10 mouse cellular contexts compared by ENCODE assay signal in genomic region chr10:26995182-26995975, GRCm38 (mm10).
A peak's percentile ranks its signal among the peaks of the same experiment; 100 is the strongest.
DNase-seq lines count a peak whose midpoint lies in the region; ATAC-seq and TF ChIP-seq lines count a peak whose summit lies in the region.
"Had no signal": no experiment of that assay in that cellular context is flagged by ENCODE, and none has a peak within 500 bp of the region (broad histone marks: within the 10 kb centered on the region; RNA-seq: fewer than 3 reads in every experiment).

No protein-coding gene starts in this region.

- H3K9me3 ChIP-seq in MEL (replicated peaks; ENCODE audit: insufficient read depth, low read length): no peaks in the 10 kb centered on the region
- no peaks in the 10 kb centered on the region for H3K9me3 ChIP-seq in intestine, embryonic 15.5 days
- no peaks in the 10 kb centered on the region for H3K9me3 ChIP-seq in midbrain, embryonic 13.5 days
- H3K9me3 ChIP-seq in stomach, postnatal 0 days (ENCODE audit: control insufficient read depth, low read length): no peaks in the 10 kb centered on the region
- H3K9me3 ChIP-seq: embryonic facial prominence, embryonic 12.5 days; megakaryocyte, embryonic 14.5 days had no signal

- H3K4me1 ChIP-seq in MEL (ENCODE audit: control insufficient read depth in 1 of 2, insufficient read depth in 2 of 2, low read length in 2 of 2): peaks cover 0 to 8% of the 10 kb centered on the region in 2 experiments; a peak in 2 of 4 replicates
- H3K4me1 ChIP-seq in cerebellum, adult 2 months (ENCODE audit: control insufficient read depth, insufficient read depth, low read length): no peaks in the 10 kb centered on the region
- H3K4me1 ChIP-seq in intestine, embryonic 15.5 days (replicated peaks): no peaks in the 10 kb centered on the region
- H3K4me1 ChIP-seq in midbrain, embryonic 13.5 days (replicated peaks): no peaks in the 10 kb centered on the region
- H3K4me1 ChIP-seq in stomach, postnatal 0 days (replicated peaks; ENCODE audit: control insufficient read depth, insufficient read depth): no peaks in the 10 kb centered on the region; the same call in 1 of the 2 replicates
- H3K4me1 ChIP-seq: embryonic facial prominence, embryonic 12.5 days had no signal

- 68% methylated on average over 8 of the region's 8 CpGs for WGBS in cerebellum, adult 2 months
- 75% methylated on average over 8 of the region's 8 CpGs for WGBS in intestine, embryonic 15.5 days
- WGBS in midbrain, embryonic 13.5 days: 80% methylated on average over 8 of the region's 8 CpGs
- 75% methylated on average over 8 of the region's 8 CpGs for WGBS in stomach, postnatal 0 days

- DNase-seq in 3134 (ENCODE audit: extremely low read depth, insufficient read length, low spot score): peak; percentile 24
- peak; percentile 69 for DNase-seq in MEL (ENCODE audit: low read depth, low spot score)
- peak; percentile 6 to 16 for DNase-seq in cerebellum, adult 2 months
- DNase-seq in forelimb bud, embryonic 11.5 days (ENCODE audit: low read depth, low spot score): peak; percentile 62
- DNase-seq in left cerebral cortex, postnatal 10 days (ENCODE audit: extremely low spot score in 1 of 2, low spot score in 2 of 2): peak; percentile 55 to 60
- peak; percentile 57 for DNase-seq in stomach, postnatal 0 days (ENCODE audit: low spot score)

- no peak for TF ChIP-seq POLR2A in MEL (IDR thresholded peaks at IDR 0.05; ENCODE audit: control insufficient read depth in 1 of 2, insufficient read depth in 1 of 2, low read depth in 1 of 2, low read length in 2 of 2, poor library complexity in 1 of 2)
- no peak for TF ChIP-seq POLR2A in cerebellum, adult 2 months (IDR thresholded peaks at IDR 0.05; ENCODE audit: borderline replicate concordance, insufficient read depth, low read length)

- H3K4me2 ChIP-seq in intestine, embryonic 15.5 days (replicated peaks): 0 out of 2 replicates have a peak overlapping the region, but pooled peaks have one; percentile 23
- H3K4me2 ChIP-seq in midbrain, embryonic 13.5 days (replicated peaks): no peak overlapping the region
- H3K4me2 ChIP-seq in stomach, postnatal 0 days (replicated peaks; ENCODE audit: low read depth): no peak overlapping the region
- H3K4me2 ChIP-seq: embryonic facial prominence, embryonic 12.5 days had no signal

- no peak overlapping the region for H3K27ac ChIP-seq in MEL (ENCODE audit: control insufficient read depth, low read depth, low read length)
- H3K27ac ChIP-seq in cerebellum, adult 2 months (ENCODE audit: insufficient read depth, low read length): no peak overlapping the region
- H3K27ac ChIP-seq in intestine, embryonic 15.5 days: no peak overlapping the region; the same call in 1 of the 2 replicates
- H3K27ac ChIP-seq in midbrain, embryonic 13.5 days: no peak overlapping the region
- H3K27ac ChIP-seq in stomach, postnatal 0 days (replicated peaks): no peak overlapping the region
- H3K27ac ChIP-seq: embryonic facial prominence, embryonic 12.5 days had no signal

- H3K9ac ChIP-seq in MEL (ENCODE audit: control insufficient read depth, low read depth, low read length, poor library complexity, severe bottlenecking): no peak overlapping the region
- no peak overlapping the region for H3K9ac ChIP-seq in intestine, embryonic 15.5 days
- H3K9ac ChIP-seq in midbrain, embryonic 13.5 days (replicated peaks): no peak overlapping the region
- no peak overlapping the region for H3K9ac ChIP-seq in stomach, postnatal 0 days (ENCODE audit: low read length)
- H3K9ac ChIP-seq: embryonic facial prominence, embryonic 12.5 days had no signal

- peak; percentile 90 for TF ChIP-seq RAD21 in MEL (IDR thresholded peaks at IDR 0.05; ENCODE audit: low read depth, low read length)

- no peaks in the 10 kb centered on the region; a peak in 2 of 4 replicates for H3K27me3 ChIP-seq in MEL (ENCODE audit: control insufficient read depth in 1 of 2, insufficient read depth in 2 of 2, low read length in 2 of 2)
- H3K27me3 ChIP-seq in cerebellum, adult 2 months (ENCODE audit: control insufficient read depth, insufficient read depth, low read length): no peaks in the 10 kb centered on the region
- no peaks in the 10 kb centered on the region for H3K27me3 ChIP-seq in intestine, embryonic 15.5 days (replicated peaks)
- no peaks in the 10 kb centered on the region for H3K27me3 ChIP-seq in midbrain, embryonic 13.5 days
- no peaks in the 10 kb centered on the region for H3K27me3 ChIP-seq in stomach, postnatal 0 days (ENCODE audit: control insufficient read depth, insufficient read depth, low read length)
- H3K27me3 ChIP-seq: embryonic facial prominence, embryonic 12.5 days; megakaryocyte, embryonic 14.5 days had no signal

- H3K36me3 ChIP-seq in MEL (ENCODE audit: control insufficient read depth in 1 of 2, insufficient read depth in 2 of 2, low read length in 2 of 2): peaks cover 0 to 11% of the 10 kb centered on the region in 2 experiments; a peak in 2 of 4 replicates
- no peaks in the 10 kb centered on the region for H3K36me3 ChIP-seq in intestine, embryonic 15.5 days
- H3K36me3 ChIP-seq in midbrain, embryonic 13.5 days: no peaks in the 10 kb centered on the region
- no peaks in the 10 kb centered on the region for H3K36me3 ChIP-seq in stomach, postnatal 0 days (ENCODE audit: control insufficient read depth, insufficient read depth, low read length)

- no peaks in the 10 kb centered on the region for H3K79me2 ChIP-seq in MEL (ENCODE audit: control insufficient read depth, insufficient read depth, low read length, poor library complexity)

- ATAC-seq in intestine, embryonic 15.5 days: peak; percentile 76
- ATAC-seq in midbrain, embryonic 13.5 days: peak; percentile 65
- peak; percentile 21; the same call in 1 of the 2 replicates for ATAC-seq in stomach, postnatal 0 days (ENCODE audit: low FRiP score, low TSS enrichment)

- no peak for TF ChIP-seq EP300 in MEL (IDR thresholded peaks at IDR 0.05; ENCODE audit: low read depth in 1 of 2, low read length in 2 of 2)
- no peak for TF ChIP-seq EP300 in stomach, postnatal 0 days (optimal IDR thresholded peaks at IDR 0.05)

- TF ChIP-seq CTCF in MEL (IDR thresholded peaks at IDR 0.05 in 2 of 3, conservative IDR thresholded peaks at IDR 0.05 in 1 of 3; ENCODE audit: control insufficient read depth in 1 of 3, insufficient read depth in 1 of 3, low read depth in 2 of 3, low read length in 3 of 3, poor library complexity in 1 of 3, severe bottlenecking in 1 of 3): peak; percentile 29 to 81 (median 70)
- TF ChIP-seq CTCF in cerebellum, adult 2 months (IDR thresholded peaks at IDR 0.05; ENCODE audit: borderline replicate concordance, insufficient read depth, low read depth, low read length): peak; percentile 17; the same call in 1 of the 2 replicates
- peak; percentile 86 for TF ChIP-seq CTCF in stomach, postnatal 0 days (IDR thresholded peaks at IDR 0.05; ENCODE audit: low read depth)

- H3K4me3 ChIP-seq in MEL (ENCODE audit: control insufficient read depth in 1 of 2, insufficient read depth in 1 of 2, low read depth in 2 of 2, low read length in 2 of 2): no peak overlapping the region
- no peak overlapping the region for H3K4me3 ChIP-seq in cerebellum, adult 2 months (replicated peaks; ENCODE audit: insufficient read depth, low read depth, low read length)
- H3K4me3 ChIP-seq in intestine, embryonic 15.5 days (replicated peaks): no peak overlapping the region
- H3K4me3 ChIP-seq in midbrain, embryonic 13.5 days (replicated peaks): no peak overlapping the region
- H3K4me3 ChIP-seq in stomach, postnatal 0 days (ENCODE audit: low read depth, low read length): no peak overlapping the region
- H3K4me3 ChIP-seq: embryonic facial prominence, embryonic 12.5 days; megakaryocyte, embryonic 14.5 days had no signal

- intact Hi-C loops in left cerebral cortex, postnatal 10 days (cut with DNase I): loop anchor here (2.0 to 10.0 kb wide), 3 partner anchors 77 to 623 kb away; no protein-coding TSS in a partner anchor

TF ChIP-seq in MEL, 35 proteins besides CTCF, POLR2A, EP300 and RAD21 (continues in another document):
- TF ChIP-seq ZMIZ1 (IDR thresholded peaks at IDR 0.05; ENCODE audit: low read depth, low read length) (no peak), MAZ (IDR thresholded peaks at IDR 0.05; ENCODE audit: low read depth, low read length) (no peak), MEF2A (IDR thresholded peaks at IDR 0.05; ENCODE audit: extremely low read depth, insufficient replicate concordance, low read depth, low read length, poor library complexity, severe bottlenecking) (no peak), CHD1 (IDR thresholded peaks at IDR 0.05; ENCODE audit: low read depth, low read length) (no peak), POLR2AphosphoS2 (IDR thresholded peaks at IDR 0.05; ENCODE audit: low read length) (no peak), ZC3H11A (IDR thresholded peaks at IDR 0.05; ENCODE audit: low read depth, low read length) (peak; percentile 80), ETS1 (IDR thresholded peaks at IDR 0.05; ENCODE audit: low read depth, low read length) (no peak), CHD2 (IDR thresholded peaks at IDR 0.05; ENCODE audit: low read length) (no peak), E2F4 (IDR thresholded peaks at IDR 0.05; ENCODE audit: borderline replicate concordance, low read depth, low read length) (no peak), SMC3 (IDR thresholded peaks at IDR 0.05; ENCODE audit: low read depth, low read length) (peak; percentile 85), TCF12 (IDR thresholded peaks at IDR 0.05; ENCODE audit: low read depth, low read length) (no peak), POLR2AphosphoS5 (IDR thresholded peaks at IDR 0.05; ENCODE audit: borderline replicate concordance, low read depth, low read length) (no peak), MYC (IDR thresholded peaks at IDR 0.05; ENCODE audit: low read depth, low read length) (no peak), NELFE (IDR thresholded peaks at IDR 0.05; ENCODE audit: low read depth, low read length) (no peak), JUND (IDR thresholded peaks at IDR 0.05; ENCODE audit: low read depth, low read length) (no peak), MAX (IDR thresholded peaks at IDR 0.05; ENCODE audit: low read length) (no peak), BHLHE40 (IDR thresholded peaks at IDR 0.05; ENCODE audit: borderline replicate concordance, low read depth, low read length) (no peak), USF2 (IDR thresholded peaks at IDR 0.05; ENCODE audit: borderline replicate concordance in 1 of 2, insufficient read depth in 1 of 2, low read depth in 1 of 2, low read length in 2 of 2) (no peak), MAFK (IDR thresholded peaks at IDR 0.05; ENCODE audit: borderline replicate concordance, low read depth, low read length) (no peak), ELF1 (IDR thresholded peaks at IDR 0.05; ENCODE audit: low read depth, low read length) (no peak), ZNF384 (IDR thresholded peaks at IDR 0.05; ENCODE audit: low read depth, low read length) (peak; percentile 95), USF1 (IDR thresholded peaks at IDR 0.05; ENCODE audit: low read depth, low read length) (no peak), NRF1 (IDR thresholded peaks at IDR 0.05; ENCODE audit: insufficient read depth, low read depth, low read length, poor library complexity, severe bottlenecking) (no peak), GATA1 (IDR thresholded peaks at IDR 0.05; ENCODE audit: low read depth, low read length) (no peak), TBP (IDR thresholded peaks at IDR 0.05; ENCODE audit: low read depth, low read length) (no peak)

Comparison
In these comparisons a context has a peak if more than half of its experiments do, and no peak if none do; other contexts are left out.
1. DNase-seq: peak in every context shown above with its lines; median percentile 69 in MEL; 62 in forelimb bud, embryonic 11.5 days; 58 in left cerebral cortex, postnatal 10 days; 57 in stomach, postnatal 0 days; 24 in 3134; 11 in cerebellum, adult 2 months.
2. CTCF ChIP-seq: peak in every context shown above with its lines; median percentile 86 in stomach, postnatal 0 days; 70 in MEL; 17 in cerebellum, adult 2 months.
3. ATAC-seq: peak in every context shown above with its lines; median percentile 76 in intestine, embryonic 15.5 days; 65 in midbrain, embryonic 13.5 days; 21 in stomach, postnatal 0 days.